Mouse (Mus musculus): ENCODE measurements around the gene Rpl19.

Rpl19 gene

DNA sequence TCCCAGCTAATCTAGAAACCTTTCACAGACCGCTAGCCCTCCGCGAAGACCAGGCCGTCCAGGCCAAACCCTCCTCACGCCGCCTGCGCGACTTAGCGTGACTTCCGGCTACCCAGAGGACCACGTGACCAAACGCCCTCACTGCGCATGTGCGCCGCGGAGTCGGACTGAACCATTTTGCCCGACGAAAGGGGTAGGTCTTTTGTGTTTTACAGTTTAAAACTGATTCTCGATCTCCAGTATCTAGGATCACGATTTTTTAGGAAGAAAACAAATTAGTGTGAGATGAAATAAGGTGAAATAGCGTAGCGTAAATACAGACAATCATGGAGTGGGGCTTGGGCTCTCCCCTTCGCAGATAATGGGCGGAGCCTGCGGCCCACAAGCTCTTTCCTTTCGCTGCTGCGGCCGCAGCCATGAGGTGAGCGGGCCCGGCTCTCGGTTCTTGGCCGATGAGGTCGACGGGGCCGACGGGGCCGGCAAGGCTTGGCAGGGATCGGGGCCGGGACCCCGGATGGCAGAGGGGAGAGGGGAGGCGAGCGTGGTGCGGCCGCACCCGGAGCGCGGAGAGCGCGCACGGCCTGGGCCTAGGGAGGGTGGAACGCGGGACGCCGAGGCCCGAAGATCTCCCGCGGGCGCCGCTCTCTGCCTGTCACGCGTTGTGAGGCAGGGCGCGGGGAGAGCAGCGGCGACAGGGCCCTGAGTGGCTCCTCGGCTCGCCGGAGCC, at the start of gene Rpl19:
Gene Rpl19, plus strand, starts transcription at position 141 of the 727 bp plus-strand sequence.
- peak; percentile 91 for DNase-seq (ENCODE audit: low read depth, low spot score)

DNA sequence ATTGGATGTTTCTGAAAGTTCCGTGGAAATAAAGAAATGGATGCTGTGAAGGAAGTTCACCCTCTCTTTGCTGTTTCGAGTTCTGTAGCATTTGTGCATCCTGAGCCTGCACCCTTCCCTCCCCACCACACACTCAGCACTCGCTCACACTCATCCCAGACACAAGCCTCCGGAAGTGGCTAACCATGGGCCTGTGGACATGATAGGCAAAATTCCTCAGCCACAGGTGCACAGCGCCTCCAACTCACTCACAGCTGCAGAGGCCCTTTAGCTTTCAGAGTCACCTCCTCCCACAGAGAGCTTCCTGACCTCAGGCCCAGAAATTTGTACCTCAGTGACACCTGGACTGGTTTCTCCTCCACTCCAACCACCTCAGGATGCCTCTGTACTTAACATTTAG, 48.7 kb upstream of the Rpl19 start:
- DNase-seq (ENCODE audit: low read depth, low spot score): peak; percentile 49

DNA sequence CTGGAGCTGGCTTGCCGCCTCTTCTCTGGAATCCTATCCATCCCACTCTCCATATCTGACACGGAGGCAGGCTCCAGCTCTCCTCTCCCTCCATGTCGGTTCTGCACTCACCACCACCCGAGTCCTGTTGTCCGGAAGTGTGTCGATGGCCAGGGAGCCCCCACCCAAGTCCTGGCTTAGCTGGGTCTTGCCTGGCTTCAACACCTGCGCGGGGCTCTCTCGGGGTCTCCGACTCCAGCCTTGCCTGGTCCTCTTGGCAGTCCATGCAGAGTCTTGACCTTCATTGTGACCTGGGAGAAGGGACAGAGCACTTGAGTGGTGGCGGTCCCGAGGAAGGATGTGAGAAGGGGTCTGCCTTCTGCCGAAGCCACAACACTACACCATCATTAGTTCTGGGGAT, 48.1 kb upstream of the Rpl19 start:
- no peak for DNase-seq (ENCODE audit: low read depth, low spot score)

DNA sequence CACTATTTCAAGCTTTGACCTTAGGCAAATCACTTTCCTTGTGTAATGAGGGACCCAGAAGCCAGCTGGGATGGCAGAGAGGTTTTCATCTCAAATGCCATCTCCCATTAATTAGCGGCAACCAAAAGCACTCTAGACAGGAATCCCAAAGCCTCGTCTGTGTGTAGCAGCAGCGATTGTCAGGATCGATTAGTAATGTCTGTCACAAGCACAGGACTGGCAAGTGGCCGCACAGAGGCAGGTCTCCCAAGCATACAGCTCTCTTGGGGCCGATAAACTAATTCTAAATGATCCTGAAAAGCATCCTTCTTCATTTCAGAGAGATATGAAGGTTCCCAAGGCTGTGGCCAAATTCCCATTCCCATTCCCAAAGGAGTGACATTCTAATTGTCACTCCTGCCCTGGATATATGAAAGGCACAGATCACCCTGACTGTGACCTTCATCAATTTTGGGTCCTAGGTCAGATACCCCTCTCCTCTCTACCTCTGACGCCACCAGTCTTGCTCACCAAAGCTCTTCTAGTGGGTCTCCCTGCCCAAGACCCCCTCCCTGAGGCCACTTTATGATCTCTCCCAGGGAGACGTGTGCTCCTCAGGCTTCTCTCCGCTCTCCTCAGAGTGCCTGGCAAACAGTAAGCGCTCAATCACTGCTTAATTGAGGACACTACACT, 46.5 kb upstream of the Rpl19 start:
- no peak for DNase-seq (ENCODE audit: low read depth, low spot score)

DNA sequence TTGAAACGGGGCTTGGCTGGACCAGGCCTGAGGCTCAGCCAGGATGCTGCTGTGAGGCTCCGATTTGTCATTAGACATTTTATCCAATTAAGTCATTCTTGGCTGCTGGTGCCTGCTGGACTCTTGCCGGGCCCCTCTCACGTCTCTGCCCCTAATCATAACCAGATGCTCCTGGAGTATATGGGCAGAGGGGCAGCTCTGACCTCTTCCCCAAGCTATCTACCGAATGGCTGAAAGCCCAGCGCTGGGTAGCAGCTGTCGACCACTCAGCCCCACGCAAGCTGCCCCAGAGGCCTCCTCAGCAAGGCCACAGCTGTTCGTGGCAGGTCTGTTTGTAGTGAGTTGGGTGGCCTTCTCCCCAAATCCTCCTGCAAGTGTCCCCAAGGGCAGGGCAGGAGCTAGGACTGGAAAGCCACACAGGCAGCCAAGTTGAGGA, 46.0 kb upstream of the Rpl19 start:
- no peak for DNase-seq (ENCODE audit: low read depth, low spot score)

DNA sequence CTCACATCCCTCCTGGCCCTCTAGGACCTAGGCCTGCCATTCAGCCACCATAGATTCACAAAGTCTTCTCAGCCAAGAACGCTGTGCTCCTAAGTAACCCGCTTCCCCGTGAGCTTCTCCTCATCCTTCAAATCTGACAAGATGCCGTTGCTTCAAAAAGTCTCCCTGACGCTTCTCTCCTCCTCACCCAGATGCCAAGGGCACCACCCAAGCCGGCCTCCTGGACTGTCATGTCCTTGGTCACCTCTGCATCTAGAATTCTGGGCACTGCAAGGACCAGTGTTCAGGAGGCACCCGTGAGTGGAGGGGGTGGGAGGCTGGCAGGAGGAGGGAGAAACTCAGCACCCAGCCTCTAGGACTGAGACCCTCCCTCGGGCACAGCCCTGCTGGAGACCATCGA, 43.8 kb upstream of the Rpl19 start:
- DNase-seq (ENCODE audit: low read depth, low spot score): no peak

DNA sequence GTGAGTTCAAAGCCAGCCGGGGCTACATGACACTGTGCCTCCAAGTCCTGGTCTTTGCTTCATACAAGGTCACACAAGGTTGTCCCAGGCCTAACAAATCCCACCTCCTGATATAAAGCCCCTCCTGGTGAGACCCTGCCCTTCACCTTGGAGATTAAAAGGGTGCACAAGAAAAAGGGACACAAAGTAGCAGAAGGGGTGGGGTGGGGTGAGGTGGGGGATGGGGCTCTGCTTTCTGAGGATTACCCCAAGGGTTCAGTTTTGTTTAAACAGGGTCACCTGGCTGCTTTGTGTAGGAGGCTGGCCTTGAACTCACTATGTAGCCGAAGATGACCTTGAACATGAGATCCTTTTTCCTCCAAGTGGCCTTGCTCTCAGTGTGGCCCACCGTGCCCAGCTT, 43.0 kb upstream of the Rpl19 start:
- no peak for DNase-seq (ENCODE audit: low read depth, low spot score)

DNA sequence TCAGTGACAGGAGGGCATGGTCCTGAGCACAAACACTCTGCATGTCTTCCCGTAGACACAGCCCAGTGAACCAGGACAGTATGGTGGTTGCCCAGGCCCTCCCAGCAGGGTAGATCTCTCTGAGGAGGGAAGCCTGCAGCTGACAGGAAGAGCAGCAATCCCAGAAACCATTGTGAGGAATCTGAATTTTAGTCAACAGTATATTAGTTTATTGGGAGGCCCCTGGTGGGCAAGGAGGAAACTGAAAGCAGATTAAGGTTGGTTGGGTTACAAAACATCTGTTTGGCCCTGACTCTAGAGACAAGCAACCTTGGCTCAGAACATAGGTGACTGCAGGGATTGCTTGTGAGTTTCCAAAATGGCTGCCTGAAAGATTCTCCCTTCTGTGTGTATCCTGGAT, 42.5 kb upstream of the Rpl19 start:
- DNase-seq (ENCODE audit: low read depth, low spot score): peak; percentile 19

DNA sequence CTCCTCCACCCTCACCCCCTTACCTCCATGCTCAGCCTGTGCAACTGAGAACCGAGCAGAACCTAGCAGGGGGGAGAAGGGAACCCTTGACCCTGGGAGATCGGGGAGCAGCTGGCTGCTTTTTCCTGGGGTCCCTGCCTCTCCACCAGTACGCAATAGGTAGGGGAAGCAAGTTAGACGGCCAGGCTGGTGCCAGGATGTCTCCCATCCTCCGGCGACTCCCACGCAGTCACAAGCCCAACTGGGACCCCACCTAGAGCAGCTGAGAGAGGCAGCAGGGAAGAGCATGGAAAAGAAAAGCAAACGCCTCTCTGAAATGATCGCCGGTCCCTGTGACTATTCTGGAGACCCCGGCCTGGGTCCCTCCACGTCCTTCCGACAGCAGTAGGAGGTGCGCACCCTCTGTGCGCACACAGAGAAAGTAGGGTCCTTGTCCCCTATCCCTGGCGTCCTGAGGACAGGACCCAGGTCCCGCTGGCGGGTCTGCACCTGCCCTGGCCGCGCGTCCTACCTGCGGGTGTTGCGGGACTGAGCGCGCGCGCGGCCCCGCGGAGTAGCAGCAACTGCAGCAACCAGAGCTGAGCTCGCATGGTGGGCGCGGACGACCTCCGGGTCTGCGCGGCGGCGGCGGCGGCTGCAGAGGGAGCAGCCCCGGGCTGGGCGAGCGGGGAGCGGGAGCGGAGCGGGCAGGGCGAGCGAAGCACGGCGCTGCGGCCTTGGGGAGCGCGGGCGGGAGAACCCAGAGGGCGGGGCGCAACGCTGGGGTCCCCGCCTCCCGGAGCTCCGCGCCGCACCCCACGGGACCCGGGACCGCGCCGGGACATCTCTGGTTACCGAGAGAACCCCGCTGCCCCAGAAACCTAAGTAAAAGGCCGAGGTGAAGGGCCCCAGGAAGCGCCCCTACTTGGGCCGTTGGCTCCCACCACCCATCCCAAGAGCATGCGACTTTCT, 40.5 kb upstream of the Rpl19 start, which contains the start of gene Plxdc1:
Gene Plxdc1, minus strand, starts transcription at position 718 of the 951 bp plus-strand sequence.
- peak; percentile 68 for DNase-seq (ENCODE audit: low read depth, low spot score)

DNA sequence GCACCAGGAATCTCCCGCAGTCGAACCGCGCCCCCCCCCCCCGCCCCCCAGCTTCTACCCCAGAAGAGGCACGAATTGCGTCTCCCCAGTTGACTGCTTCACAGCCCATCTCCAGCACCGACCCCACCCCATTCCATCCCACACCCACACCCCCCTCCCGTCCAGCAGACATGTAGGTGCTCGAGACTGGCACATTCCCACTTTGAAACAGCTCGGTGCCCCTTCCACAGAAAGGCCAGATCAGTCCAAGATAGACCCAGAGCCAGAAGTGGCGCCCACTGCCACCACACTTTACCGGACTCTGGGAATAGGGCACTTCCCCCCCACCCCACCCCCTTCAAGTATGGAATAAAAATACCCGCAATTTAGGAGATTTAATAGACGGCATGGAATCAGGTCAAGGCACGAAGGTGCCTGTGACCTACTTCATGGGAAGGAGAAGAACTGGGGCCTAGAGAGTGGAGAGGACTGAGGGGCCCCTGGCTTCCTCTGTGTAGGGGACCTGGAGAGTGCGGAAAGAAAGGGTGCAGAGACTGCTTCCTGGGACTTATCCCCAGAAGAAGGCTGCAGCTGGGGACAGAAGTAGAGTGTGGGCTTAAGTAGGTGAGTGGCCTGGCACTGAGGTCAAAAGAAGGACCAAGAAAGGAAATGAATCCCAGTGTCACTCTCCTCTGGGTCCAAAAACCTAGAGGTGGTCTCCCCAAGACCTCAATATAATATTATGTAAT, 39.6 kb upstream of the Rpl19 start:
- no peak for DNase-seq (ENCODE audit: low read depth, low spot score)

DNA sequence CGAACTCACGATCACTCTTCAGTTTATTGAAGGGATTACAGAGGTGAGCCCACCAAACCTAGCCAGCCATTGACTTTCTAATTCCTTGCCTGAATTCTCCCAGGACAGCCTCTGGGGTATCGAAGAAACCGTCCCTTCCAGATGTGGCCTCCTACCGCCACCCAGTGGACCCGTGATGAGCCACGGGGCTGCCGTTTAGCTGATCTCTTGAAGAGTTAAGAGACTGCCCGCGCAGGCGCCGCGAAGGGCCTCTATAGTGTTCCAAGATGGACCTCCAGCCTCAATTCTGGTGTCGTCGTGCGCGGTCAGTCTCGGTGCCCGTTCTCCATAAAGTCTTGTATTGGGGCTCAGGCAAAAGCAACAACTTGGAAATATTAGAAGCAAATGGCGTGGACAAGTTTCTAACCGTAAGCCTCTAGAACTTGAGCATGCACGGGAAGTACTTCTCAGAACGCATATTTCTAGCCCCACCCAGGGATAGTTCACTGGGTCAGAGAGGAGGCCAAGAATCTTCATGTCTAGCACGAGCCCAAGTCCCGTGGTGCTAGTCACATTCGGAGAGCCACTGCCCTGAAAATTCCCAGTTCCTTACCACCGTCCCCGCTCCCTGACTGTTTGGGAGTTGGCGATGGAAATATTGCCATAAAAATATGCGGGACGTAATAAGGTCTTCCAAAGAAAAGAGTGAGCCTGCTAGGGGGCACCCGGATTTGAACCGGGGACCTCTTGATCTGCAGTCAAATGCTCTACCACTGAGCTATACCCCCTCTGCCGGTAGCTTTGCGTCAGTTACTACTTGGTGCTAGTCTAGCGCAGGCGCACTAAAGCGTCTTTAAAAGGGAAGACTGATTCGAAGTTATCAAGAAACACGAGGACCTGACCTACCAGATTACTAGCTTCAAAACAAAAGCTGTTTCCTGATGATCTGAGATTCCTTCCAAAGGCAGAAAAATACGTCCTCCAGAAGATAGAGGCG, 38.7 kb upstream of the Rpl19 start:
- peak; percentile 93 for DNase-seq (ENCODE audit: low read depth, low spot score)

DNA sequence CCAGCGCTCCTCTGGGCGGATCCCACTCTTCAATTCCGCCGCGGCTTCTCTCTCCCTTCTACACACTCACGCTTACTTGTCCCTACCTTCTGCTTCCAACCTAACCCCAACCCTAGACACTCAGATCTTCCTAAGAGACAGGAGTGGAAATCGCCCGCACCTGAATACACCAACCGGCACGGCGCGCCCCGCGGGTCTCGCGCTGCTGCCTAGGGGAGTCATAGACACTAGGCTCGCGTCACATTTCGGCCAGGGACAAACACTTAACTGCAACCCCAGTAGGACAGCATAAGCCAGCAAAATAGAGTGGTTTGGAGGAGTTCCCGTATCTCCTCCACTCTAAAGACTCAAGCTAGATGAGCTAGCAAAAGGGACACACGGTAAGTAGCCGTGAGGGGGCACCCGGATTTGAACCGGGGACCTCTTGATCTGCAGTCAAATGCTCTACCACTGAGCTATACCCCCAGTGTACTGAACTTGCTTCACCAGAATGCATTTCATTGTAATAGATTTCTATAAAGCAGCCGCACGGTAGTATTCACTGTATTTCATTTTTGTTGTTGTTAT, 37.9 kb upstream of the Rpl19 start:
- peak; percentile 93 for DNase-seq (ENCODE audit: low read depth, low spot score)

DNA sequence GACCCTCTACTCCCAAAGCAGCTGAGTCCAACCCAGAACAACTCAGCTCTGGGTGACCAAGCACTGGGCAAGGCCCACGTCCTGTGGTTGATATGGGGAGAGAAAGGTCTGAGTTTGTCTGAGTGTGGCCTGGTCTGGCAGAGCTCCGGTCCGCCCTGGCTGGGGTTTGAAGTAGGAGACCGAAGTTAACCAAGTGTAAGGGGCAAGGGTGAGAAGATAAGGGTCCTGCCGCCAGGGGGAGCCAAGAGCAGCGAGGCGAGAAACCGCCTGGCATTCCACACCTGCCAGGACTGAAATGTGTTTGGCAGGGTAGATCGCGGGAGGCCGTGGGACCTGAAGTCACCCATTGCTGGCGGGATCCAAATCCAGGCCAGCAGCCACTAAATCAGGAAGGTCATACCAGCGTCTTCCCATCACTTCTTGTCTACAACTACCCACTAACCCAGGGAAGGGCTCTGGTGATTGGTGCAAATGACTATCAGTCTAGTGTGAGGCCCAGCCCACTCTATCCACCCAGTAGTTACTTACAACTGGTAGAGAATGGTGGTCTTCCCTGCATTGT, 31.9 kb upstream of the Rpl19 start:
- peak; percentile 87 for DNase-seq (ENCODE audit: low read depth, low spot score)

DNA sequence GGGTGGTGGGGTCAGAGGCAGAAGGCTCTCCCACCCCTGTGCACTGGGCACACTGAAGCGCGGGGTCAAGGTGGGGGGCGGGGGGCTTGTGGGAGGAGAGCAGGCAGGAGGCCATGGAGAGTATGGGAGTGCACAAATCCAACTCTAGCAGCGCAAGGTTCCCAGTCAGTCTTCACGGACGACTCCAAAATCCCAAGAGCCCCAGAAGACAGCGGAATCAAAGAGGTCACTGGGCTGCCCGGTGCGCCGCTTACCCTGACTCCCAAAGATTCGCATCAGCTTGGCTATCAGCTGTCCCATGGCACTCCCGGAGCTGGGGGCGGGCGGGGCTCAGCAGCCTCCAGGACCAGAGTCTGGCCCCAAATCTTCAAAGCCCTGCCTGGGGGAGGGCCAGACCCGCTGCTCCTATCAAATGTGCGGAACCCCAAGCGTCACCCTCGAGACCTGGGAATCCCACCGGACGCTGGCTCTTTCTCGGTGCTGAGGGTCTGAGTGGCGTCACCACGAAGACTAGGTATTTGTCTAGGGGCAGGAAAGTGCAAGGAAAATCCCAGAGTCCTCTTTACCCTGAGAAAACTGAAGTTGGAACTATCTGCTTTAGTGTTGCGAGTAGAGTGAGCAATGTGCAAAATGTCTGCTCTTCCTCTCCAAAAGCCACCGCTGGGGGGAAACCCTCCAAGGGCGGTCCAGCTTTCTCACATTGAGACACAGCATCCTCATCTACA, 30.8 kb upstream of the Rpl19 start, which contains the start of gene Arl5c:
Gene Arl5c, minus strand, starts transcription at position 618 of the 725 bp plus-strand sequence.
- peak; percentile 86 for DNase-seq (ENCODE audit: low read depth, low spot score)

DNA sequence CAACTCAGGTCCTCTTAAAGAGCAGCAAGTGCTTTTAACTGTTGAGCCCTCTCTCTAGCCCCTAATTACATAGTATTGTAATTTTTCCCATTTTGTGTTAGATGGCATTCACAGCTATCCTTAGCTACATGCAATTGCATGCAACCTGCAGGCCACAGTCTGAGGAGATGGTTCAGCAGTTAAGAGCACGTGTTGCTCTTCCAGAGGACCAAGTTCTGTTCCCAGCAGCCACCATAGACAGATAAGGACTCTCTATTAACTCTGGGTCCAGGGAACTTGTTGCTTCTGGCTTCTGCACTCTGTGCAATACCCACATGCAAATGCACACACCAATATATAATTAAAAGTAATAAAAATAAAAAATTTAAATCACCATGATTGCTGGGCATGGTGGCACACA, 29.8 kb upstream of the Rpl19 start:
- DNase-seq (ENCODE audit: low read depth, low spot score): no peak

DNA sequence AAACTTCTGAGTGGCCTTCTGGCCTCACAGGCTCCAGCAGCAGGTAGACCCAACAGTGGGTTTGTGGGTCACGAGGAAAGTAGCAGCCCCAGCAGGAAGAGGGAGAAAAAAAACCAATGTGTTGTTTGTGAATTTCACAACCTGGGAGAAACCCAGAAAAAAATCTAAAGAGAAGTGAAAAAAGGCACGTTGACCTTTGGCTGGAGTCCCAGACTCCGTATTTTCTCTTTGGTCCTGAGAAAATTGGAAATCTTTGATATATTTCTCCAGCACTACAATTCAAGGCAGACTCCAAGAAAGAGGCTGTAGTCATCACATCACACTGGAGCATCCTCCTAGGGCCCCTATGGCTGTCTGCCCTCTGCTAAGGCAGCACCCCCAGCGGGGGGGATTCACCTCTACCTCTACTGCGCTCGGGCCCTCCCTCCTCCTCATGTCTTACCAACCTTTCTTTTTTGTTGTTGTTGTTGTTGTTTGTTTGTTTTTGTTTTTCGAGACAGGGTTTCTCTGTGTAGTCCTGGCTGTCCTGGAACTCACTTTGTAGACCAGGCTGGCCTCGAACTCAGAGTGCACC, 29.0 kb upstream of the Rpl19 start:
- DNase-seq (ENCODE audit: low read depth, low spot score): no peak

DNA sequence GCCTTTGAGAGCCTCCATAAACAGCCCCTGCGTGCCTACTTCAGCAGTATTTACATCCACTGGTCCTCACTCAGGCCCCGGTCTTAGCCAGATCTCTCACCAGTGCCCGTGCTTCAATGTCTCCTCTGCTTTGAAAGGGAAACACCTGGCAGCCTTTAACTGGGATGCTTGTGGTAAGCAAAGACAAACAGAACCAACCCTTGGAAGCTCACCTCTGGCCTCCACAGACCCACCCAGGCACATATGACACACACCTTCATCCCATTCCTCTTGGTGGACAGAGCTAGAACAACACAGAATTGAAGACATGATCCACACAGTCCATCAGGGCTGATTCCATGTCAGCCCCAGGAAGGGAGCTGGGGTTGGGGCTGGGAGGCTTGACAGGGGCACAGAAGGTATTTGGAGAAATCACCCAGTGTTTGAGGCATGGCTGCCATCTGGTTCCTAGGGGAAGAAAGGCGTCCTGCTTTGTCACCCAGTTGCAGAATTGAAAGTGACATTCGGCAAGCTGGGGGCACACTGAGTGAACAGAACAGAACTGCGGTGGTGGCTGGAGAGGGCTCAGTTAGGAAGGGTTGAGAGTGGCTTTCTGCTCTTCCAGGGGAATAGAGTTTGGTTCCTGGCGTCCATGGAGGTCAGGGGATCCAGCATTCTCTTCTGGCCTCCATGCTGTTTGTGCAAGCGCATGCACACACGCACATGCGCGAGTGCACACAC, 28.3 kb upstream of the Rpl19 start:
- no peak for DNase-seq (ENCODE audit: low read depth, low spot score)
